Mouse (Mus musculus) hindbrain, embryonic 11.5 days (tissue): ENCODE results near the gene Atp2b2. TPM values are rescaled to one million over a fixed set of nuclear protein-coding genes. Genes with fewer than 3 reads are reported as not detected.

Experiments
- ATAC-seq: fragments of 200-750 bp; cut with Nextera tagmentation; 2 replicates; pipeline ENCODE4 v1.8.0; 2017; ENCODE audit warnings: mild to moderate bottlenecking, moderate TSS enrichment, moderate library complexity; ENCODE audit not compliant: low FRiP score
- DNase-seq: peaks from one replicate; pipeline ENCODE4 v3.0.0-alpha.2; 2015; ENCODE audit warnings: low spot score
- H3K27ac ChIP-seq: fragments of 300-500 bp; sonication (generic); 2 replicates; pipeline ENCODE4 v1.5.1; 2014; ENCODE audit warnings: mild to moderate bottlenecking, low read depth, low read length
- H3K27me3 ChIP-seq: fragments of 300-500 bp; sonication (generic); 2 replicates; pipeline ENCODE4 v1.6.1; 2014; ENCODE audit warnings: mild to moderate bottlenecking, low read length, moderate library complexity, mixed read lengths; ENCODE audit not compliant: control insufficient read depth, insufficient read depth
- H3K36me3 ChIP-seq: fragments of 300-500 bp; sonication (generic); 2 replicates; pipeline ENCODE4 v1.6.1; 2014; ENCODE audit warnings: mild to moderate bottlenecking, low read length, moderate library complexity, mixed read lengths; ENCODE audit not compliant: control insufficient read depth, insufficient read depth
- H3K4me1 ChIP-seq: fragments of 300-500 bp; sonication (generic); replicated peaks from 2 replicates; pipeline ENCODE4 v1.6.1; 2014; ENCODE audit warnings: low read length, mixed read lengths; ENCODE audit not compliant: control insufficient read depth, insufficient read depth
- H3K4me2 ChIP-seq: fragments of 300-500 bp; sonication (generic); replicated peaks from 2 replicates; pipeline ENCODE4 v1.6.1; 2014; ENCODE audit warnings: mild to moderate bottlenecking, low read depth, low read length
- H3K4me3 ChIP-seq: fragments of 300-500 bp; sonication (generic); 2 replicates; pipeline ENCODE4 v1.5.1; 2014; ENCODE audit warnings: low read depth, low read length
- H3K9ac ChIP-seq: fragments of 300-500 bp; sonication (generic); 2 replicates; pipeline ENCODE4 v1.6.1; 2014; ENCODE audit warnings: low read depth, low read length
- H3K9me3 ChIP-seq: fragments of 300-500 bp; sonication (generic); 2 replicates; pipeline ENCODE4 v1.6.1; 2016; ENCODE audit warnings: low read length; ENCODE audit not compliant: control insufficient read depth
- WGBS: fragments of 180-500 bp; shearing (Covaris S2); extraction: QIAGEN DNeasy Blood & Tissue Kit; methylation state at CpG from one replicate; pipeline ENCODE4 v1.1.7; 2014; 5-methylcytosine and 5-hydroxymethylcytosine counted together
- polyA plus RNA-seq: library from polyadenylated mRNA; unstranded; fragments of >200 nt; fragmentation: Nextera tagmentation; extraction: Ambion mirVana; gene quantifications from 2 replicates; pipeline ENCODE4 v1.2.1, GENCODE M21; 2014

The Atp2b2 gene
- polyA plus RNA-seq, 1 experiment from 2014 or later: 5.2 TPM

DNA sequence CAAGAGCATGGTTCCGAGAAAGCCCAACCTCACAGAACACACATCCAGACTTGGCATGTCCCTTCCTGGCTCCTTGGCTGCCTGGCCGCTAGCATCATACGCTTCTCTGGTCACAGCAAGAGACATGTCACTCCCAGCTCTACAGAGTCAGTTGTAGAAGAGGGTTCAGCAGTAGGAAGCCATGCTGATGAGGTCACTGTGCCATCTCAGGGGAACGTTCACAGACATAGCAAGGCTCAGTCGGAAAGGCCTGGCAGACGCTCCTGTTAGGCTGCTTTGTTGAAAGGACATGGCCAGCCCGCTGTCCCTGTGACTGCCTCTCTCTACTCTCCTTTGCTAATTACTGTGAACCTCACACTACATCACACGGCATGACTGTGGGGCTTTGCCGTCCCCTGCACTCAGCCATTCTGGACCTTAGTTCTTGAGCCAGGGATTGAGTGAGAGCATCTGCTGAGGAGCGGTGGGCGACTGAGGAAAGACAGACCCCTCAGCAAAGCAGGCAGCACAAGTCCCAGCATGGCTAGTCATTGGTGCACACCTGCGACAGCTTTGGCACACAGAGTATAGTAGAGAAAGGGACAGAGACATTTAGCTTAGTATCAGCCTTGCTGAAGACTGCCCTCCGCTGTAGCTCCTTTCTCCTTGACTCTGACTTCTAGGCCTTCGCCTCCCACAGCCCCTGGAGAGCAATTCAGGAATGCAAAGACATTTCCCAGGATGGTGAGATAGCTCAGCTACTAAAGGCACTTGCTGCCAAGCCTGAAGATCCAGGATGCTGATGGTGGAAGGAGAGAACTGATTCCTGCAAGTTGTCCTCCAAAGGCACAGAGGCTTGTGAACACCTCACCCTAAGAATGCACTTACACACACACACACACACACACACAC, 108.9 kb downstream of the Atp2b2 start:
- Histone ChIP-seq H3K9me3 (no peaks in the 10 kb centered on the region), H3K4me3 (no peak overlapping the region), H3K36me3 (no peaks in the 10 kb centered on the region), H3K27me3 (no peaks in the 10 kb centered on the region), H3K4me1 (peaks cover 5% of the 10 kb centered on the region; the same call in 1 of the 2 replicates), H3K9ac (no peak overlapping the region), H3K4me2 (no peak overlapping the region), H3K27ac (no peak overlapping the region)
- 66% methylated on average over 14 of the region's 14 CpGs for WGBS
- no peak for DNase-seq
- ATAC-seq: no peak

DNA sequence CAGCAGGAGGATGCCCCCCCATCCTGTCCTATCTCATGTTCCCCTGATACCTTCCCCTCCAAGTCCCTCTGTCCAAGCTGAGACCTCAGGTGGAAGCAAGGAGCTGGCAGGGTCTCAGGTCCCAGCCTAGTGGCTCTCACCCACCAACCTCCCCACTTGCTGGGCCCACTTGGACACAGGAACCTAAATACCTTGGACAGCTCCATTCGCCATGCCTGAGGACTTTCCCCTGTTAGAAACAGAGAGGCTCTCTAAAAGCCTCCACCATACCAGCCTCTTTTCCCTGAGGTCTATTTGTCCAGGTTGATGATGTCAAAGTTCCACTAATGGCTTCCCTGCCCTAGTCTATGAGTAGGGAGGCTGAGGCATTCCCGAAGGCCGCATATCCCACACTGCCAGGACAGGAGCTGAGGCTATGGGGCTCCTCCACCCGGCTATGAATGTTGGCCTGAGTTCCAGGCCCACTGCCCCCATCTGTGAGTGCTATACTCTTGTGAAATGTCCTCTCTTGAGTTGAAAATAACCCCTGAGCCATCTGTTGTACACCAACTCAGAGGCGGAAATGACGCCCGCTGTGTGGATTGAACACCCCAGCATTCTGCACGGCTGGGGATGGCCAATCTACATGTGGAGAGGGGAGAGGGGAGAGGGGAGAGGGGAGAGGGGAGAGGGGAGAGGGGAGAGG, 113.1 kb downstream of the Atp2b2 start:
- Histone ChIP-seq H3K4me1 (0 out of 2 replicates have a peak, but pooled peaks cover 2% of the 10 kb centered on the region), H3K4me2 (no peak overlapping the region), H3K36me3 (no peaks in the 10 kb centered on the region), H3K4me3 (no peak overlapping the region), H3K27ac (no peak overlapping the region), H3K9me3 (no peaks in the 10 kb centered on the region), H3K27me3 (no peaks in the 10 kb centered on the region), H3K9ac (no peak overlapping the region)
- WGBS: 83% methylated on average over 5 of the region's 8 CpGs
- DNase-seq (no peak), ATAC-seq (no peak)

DNA sequence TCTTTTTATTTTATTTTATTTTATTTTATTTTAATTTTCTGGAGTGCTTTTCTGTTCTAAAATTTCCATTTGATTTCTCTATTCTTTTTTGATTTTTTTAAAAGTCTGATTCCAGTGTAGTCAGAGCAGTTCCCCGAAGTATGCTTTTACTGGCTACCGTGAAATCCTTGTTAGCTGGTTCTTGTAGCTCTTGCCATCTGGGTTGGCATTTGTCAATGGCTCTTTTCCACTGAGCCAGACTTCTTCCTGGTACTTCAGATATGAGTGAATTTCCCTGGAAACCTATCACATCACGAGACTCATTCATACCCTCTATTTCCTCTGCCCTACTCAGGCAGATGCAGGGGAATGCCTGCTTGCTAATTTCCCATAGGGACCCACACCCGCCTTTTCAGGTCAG, 119.2 kb downstream of the Atp2b2 start:
- Histone ChIP-seq H3K4me2 (no peak overlapping the region), H3K27ac (no peak overlapping the region), H3K4me3 (no peak overlapping the region), H3K4me1 (no peaks in the 10 kb centered on the region), H3K9me3 (no peaks in the 10 kb centered on the region), H3K9ac (no peak overlapping the region), H3K36me3 (no peaks in the 10 kb centered on the region), H3K27me3 (no peaks in the 10 kb centered on the region)
- ATAC-seq (no peak), DNase-seq (no peak)
- 79% methylated on average over 4 of the region's 4 CpGs for WGBS

DNA sequence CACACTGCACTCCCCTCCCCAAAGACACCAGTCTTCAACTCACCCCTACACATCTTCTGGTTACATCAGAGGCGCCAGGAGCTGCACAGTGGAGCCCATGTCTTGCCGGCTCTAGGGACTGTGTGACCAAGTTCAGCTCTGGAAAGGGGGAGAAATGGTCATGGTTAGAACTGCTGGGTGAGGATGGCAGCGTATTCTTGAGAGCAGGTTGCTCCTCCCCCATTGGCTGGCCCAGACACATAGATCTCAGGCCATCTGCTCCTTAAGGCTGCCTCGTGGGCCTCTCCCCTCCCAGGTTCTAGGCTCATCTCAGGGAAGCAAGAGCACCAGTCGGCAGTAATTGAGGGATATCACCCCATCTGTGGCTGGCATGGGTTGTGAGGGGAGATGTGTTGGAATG, 121.9 kb downstream of the Atp2b2 start:
- no peak overlapping the region for H3K4me3 ChIP-seq
- no peak overlapping the region for H3K4me2 ChIP-seq
- no peaks in the 10 kb centered on the region for H3K27me3 ChIP-seq
- H3K27ac ChIP-seq: no peak overlapping the region
- WGBS: 73% methylated on average over 5 of the region's 5 CpGs
- H3K4me1 ChIP-seq: no peaks in the 10 kb centered on the region
- DNase-seq: no peak
- no peak for ATAC-seq
- H3K9me3 ChIP-seq: no peaks in the 10 kb centered on the region
- H3K36me3 ChIP-seq: no peaks in the 10 kb centered on the region
- no peak overlapping the region for H3K9ac ChIP-seq

DNA sequence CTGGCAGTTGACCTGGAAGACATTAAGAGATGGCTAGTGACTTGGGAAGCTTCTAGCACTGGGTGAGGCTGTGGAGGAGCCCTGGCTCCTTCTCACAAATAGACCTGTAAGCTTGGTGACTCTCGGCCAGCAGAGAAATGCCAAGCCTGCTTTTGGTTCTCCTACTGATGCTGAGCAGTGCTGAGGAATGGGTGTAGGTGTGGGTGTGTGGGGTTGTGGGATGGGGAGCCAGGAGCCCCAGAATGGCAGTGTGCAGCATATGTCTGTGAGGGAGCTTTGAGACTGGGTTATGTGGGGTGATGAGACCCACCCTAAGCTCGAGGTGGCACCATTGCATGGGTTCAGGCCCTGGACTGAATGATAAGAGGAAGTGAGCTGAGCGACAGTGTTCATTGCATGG, 129.7 kb downstream of the Atp2b2 start:
- Histone ChIP-seq H3K4me1 (no peaks in the 10 kb centered on the region), H3K27me3 (no peaks in the 10 kb centered on the region), H3K9me3 (no peaks in the 10 kb centered on the region), H3K9ac (no peak overlapping the region), H3K36me3 (no peaks in the 10 kb centered on the region), H3K4me3 (no peak overlapping the region), H3K27ac (no peak overlapping the region), H3K4me2 (no peak overlapping the region)
- ATAC-seq (no peak), DNase-seq (no peak)
- 84% methylated on average over 3 of the region's 3 CpGs for whole genome bisulfite sequencing

DNA sequence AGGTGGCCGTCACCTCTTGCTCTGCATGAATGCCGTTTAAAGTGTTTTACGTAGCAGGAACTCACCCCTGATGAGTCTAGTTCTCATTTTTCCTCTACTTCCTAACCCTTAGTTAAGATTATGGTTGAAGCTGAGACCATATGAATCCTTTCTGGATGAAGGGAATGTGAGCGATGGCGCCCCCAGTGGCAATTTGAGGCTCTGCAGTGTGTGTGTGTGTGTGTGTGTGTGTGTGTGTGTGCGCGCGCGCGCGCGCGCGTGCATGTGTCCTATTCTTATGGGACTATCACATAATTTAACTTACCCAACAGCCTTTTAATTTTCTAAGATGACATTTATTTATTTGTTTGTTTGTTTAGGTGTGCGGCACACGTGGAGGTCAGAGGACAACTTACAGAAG, 131.3 kb downstream of the Atp2b2 start:
- 73% methylated on average over 16 of the region's 16 CpGs for WGBS
- Histone ChIP-seq H3K9ac (no peak overlapping the region), H3K4me1 (no peaks in the 10 kb centered on the region), H3K9me3 (no peaks in the 10 kb centered on the region), H3K4me3 (no peak overlapping the region), H3K27me3 (no peaks in the 10 kb centered on the region), H3K36me3 (no peaks in the 10 kb centered on the region), H3K27ac (no peak overlapping the region), H3K4me2 (no peak overlapping the region)
- DNase-seq (no peak), ATAC-seq (no peak)

DNA sequence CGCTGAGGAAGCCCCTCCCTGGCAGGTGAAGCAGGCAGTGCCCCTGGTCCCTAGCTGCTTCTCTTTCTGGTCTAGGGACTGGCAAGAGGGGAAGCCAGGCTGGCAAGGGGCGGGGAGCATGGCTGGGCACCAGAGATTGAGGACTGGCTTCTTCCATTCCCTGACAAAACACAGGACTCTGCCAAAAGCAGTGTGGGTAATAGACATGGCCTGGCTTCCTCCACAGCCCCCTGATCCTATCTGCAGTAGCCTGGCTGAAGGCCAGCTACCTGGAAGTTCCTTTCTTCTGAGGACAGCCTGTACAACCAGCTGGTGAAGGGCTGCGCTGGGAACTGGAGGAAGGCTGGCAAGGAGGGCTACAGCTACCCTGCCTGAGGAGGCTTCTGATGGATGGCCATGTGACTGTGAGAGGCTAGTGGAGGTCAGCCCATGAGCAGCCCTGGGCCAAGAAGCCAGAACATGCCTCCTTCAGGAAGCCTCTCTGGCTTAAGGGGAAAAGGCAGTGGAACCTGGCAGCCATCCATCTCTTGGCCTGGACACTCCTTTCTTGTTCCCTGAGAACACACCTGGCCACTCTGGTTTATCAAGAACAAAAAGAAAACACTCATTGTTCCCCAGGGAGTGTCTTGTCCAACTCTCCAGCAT, 131.9 kb downstream of the Atp2b2 start:
- Histone ChIP-seq H3K4me1 (no peaks in the 10 kb centered on the region), H3K27ac (no peak overlapping the region), H3K9me3 (no peaks in the 10 kb centered on the region), H3K27me3 (no peaks in the 10 kb centered on the region), H3K9ac (no peak overlapping the region), H3K36me3 (no peaks in the 10 kb centered on the region), H3K4me3 (no peak overlapping the region), H3K4me2 (no peak overlapping the region)
- no peak for DNase-seq
- no peak for ATAC-seq
- WGBS: 89% methylated on average over 3 of the region's 3 CpGs

DNA sequence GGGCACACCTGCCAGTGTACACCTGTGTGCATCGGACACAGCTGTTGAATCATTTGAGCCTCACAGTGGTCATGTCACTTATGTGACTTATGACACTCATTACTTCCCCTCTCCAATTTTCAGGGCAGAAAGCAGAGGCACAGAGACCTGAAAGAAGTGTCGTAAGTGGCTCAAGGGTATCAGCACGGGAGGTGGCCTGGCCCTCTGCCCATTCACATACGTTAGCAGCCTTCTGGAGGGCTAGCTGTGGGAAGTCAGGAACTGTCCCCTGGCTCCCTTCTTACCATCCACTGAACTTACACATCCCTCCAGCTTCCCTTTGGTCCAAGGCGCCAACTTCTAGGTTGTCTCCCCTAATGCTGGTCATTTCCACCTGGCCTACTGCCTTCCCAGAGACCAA, 132.6 kb downstream of the Atp2b2 start:
- no peak overlapping the region for H3K4me3 ChIP-seq
- no peak overlapping the region for H3K4me2 ChIP-seq
- no peaks in the 10 kb centered on the region for H3K4me1 ChIP-seq
- no peaks in the 10 kb centered on the region for H3K27me3 ChIP-seq
- H3K9ac ChIP-seq: no peak overlapping the region
- WGBS: 77% methylated on average over 5 of the region's 5 CpGs
- no peak overlapping the region for H3K27ac ChIP-seq
- H3K9me3 ChIP-seq: no peaks in the 10 kb centered on the region
- no peak for DNase-seq
- ATAC-seq: no peak
- no peaks in the 10 kb centered on the region for H3K36me3 ChIP-seq
